Mouse (Mus musculus) lung, embryonic 14.5 days (tissue): ENCODE data around the gene Padi6. TPM values are rescaled to one million over a fixed set of nuclear protein-coding genes. Genes with fewer than 3 reads are reported as not detected.

Source experiments
- ATAC-seq: fragments of 200-750 bp; cut with Nextera tagmentation; 2 replicates; pipeline ENCODE4 v1.8.0; 2017; ENCODE audit warnings: mild to moderate bottlenecking, moderate TSS enrichment, moderate library complexity; ENCODE audit not compliant: insufficient read depth
- DNase-seq: peaks from one replicate; pipeline ENCODE4 v3.0.0-alpha.2; 2015
- H3K27ac ChIP-seq: fragments of 300-500 bp; sonication (generic); 2 replicates; pipeline ENCODE4 v1.5.1; 2014; ENCODE audit warnings: low read depth, mild to moderate bottlenecking, moderate library complexity
- H3K27me3 ChIP-seq: fragments of 300-500 bp; sonication (generic); 2 replicates; pipeline ENCODE4 v1.6.1; 2014; ENCODE audit warnings: low read length, control low read depth; ENCODE audit not compliant: insufficient read depth
- H3K36me3 ChIP-seq: fragments of 300-500 bp; sonication (generic); 2 replicates; pipeline ENCODE4 v1.6.1; 2014; ENCODE audit warnings: control low read depth; ENCODE audit not compliant: insufficient read depth
- H3K4me1 ChIP-seq: fragments of 300-500 bp; sonication (generic); 2 replicates; pipeline ENCODE4 v1.6.1; 2014; ENCODE audit warnings: antibody characterized with exemption, control low read depth; ENCODE audit not compliant: insufficient read depth
- H3K4me2 ChIP-seq: fragments of 300-500 bp; sonication (generic); 2 replicates; pipeline ENCODE4 v1.6.1; 2014; ENCODE audit warnings: mild to moderate bottlenecking
- H3K4me3 ChIP-seq: fragments of 300-500 bp; sonication (generic); 2 replicates; pipeline ENCODE4 v1.5.1; 2014; ENCODE audit warnings: low read depth, low read length
- H3K9ac ChIP-seq: fragments of 300-500 bp; sonication (generic); 2 replicates; pipeline ENCODE4 v1.6.1; 2014
- H3K9me3 ChIP-seq: fragments of 300-500 bp; sonication (generic); 2 replicates; pipeline ENCODE4 v1.6.1; 2016; ENCODE audit warnings: low read depth, low read length, control low read depth
- CTCF ChIP-seq: IDR thresholded peaks from 2 replicates; pipeline ENCODE4 v1.5.1; 2016; ENCODE audit warnings: antibody characterized with exemption, low read depth
- WGBS: fragments of 180-500 bp; shearing (Covaris S2); extraction: QIAGEN DNeasy Blood & Tissue Kit; methylation state at CpG from one replicate; pipeline ENCODE4 v1.1.7; 2014; 5-methylcytosine and 5-hydroxymethylcytosine counted together
- polyA plus RNA-seq: library from polyadenylated mRNA; unstranded; fragments of >200 nt; fragmentation: Nextera tagmentation; extraction: Ambion mirVana; gene quantifications from 2 replicates; pipeline ENCODE4 v1.2.1, GENCODE M21; 2014

Gene Padi6
- polyA plus RNA-seq, 1 experiment from 2014 or later: not detected

DNA sequence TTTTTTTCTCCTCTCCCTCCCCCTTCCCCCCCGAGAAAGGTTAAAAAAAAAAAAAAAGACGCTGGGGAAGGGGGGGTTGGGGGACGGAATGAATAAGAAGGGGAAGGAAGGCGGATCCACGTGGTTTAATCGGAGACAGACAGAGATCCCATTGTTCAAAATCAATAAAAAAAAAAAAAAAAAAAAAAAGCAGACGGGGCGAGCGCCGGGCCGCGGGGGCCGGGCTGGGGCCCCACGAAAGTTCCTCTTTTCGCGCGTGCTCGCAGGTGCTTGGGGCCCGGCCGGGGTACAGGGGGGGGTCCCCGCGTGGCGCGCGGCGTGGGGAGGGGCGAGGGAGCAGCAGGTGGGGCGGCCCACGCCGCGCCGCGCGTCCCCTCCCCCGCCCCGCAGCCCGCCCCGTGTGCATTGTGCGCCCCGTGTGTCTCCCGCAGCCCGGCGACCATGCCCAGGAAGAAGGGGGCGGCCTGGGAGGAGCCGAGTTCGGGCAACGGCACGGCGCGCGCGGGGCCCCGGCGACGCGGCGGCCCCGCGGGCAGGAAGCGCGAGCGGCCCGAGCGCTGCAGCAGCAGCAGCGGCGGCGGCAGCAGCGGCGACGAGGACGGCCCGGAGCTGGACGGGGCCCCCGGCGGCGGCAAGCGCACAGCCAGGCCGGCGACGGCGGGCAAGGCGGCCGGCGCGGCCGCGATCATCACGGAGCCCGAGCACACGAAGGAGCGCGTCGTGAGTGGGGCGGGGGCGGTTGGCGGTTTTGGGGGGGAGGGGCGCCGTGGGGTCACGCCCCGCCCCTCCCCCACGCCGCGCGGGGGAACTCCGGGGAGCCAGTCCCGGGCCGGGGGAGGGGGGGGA lies 40.5 kb downstream of the Padi6 start:
- H3K36me3 ChIP-seq: peaks cover 25% of the 10 kb centered on the region
- no peaks in the 10 kb centered on the region for H3K9me3 ChIP-seq
- peak; percentile 58 for DNase-seq
- WGBS: under 1% methylated on average over 89 of the region's 107 CpGs
- peak overlapping the region; percentile 94 for H3K9ac ChIP-seq
- peak overlapping the region; percentile 92 for H3K4me2 ChIP-seq
- peak; percentile 12 for ATAC-seq
- no peak for TF ChIP-seq CTCF
- H3K27ac ChIP-seq: peak overlapping the region; percentile 99
- 0 out of 2 replicates have a peak, but pooled peaks cover 5% of the 10 kb centered on the region for H3K27me3 ChIP-seq
- 0 out of 2 replicates have a peak, but pooled peaks cover 11% of the 10 kb centered on the region for H3K4me1 ChIP-seq
- H3K4me3 ChIP-seq: peak overlapping the region; percentile 92

DNA sequence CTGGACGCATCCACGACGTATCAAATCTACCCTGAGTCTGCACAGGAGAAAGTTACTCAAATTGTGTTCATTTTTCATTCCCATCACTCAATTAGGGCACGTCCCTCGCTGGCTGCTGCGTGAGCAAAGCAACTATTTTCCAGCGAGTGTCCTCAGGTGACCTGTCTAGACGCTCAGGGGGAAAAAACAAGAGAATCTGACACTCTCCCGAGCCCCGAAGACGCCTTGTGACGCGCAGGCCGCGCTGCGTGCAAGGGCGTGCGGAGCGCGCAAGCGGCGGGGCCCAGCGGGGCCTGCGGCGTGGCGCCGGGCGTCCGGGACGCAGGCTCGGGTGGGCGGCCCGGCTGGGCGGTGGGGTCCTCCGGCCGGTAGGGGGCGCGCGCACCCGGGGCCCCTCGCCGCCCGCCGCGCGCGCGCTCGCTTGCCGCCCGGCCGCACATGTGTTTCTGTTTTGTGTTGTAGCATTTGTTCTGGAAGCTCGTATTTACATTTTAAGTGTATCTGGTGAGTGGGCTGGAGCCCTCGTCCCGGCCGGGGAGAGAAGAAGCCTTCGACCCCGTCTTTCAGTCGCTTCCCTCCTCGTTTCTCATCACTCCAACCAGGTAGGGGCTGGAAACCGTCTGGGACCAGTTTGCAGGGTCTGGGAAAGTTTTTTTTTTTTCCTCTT lies 41.3 kb downstream of the Padi6 start:
- 0 out of 2 replicates have a peak, but pooled peaks cover 11% of the 10 kb centered on the region for H3K4me1 ChIP-seq
- DNase-seq (peak; percentile 89), ATAC-seq (peak; percentile 73)
- under 1% methylated on average over 48 of the region's 61 CpGs for WGBS
- H3K36me3 ChIP-seq: peaks cover 17% of the 10 kb centered on the region
- peak overlapping the region; percentile 99 for H3K27ac ChIP-seq
- peak overlapping the region; percentile 92 for H3K4me3 ChIP-seq
- H3K9ac ChIP-seq: peak overlapping the region; percentile 94
- H3K27me3 ChIP-seq: 0 out of 2 replicates have a peak, but pooled peaks cover 5% of the 10 kb centered on the region
- TF ChIP-seq CTCF: no peak
- peak overlapping the region; percentile 92 for H3K4me2 ChIP-seq
- H3K9me3 ChIP-seq: no peaks in the 10 kb centered on the region

DNA sequence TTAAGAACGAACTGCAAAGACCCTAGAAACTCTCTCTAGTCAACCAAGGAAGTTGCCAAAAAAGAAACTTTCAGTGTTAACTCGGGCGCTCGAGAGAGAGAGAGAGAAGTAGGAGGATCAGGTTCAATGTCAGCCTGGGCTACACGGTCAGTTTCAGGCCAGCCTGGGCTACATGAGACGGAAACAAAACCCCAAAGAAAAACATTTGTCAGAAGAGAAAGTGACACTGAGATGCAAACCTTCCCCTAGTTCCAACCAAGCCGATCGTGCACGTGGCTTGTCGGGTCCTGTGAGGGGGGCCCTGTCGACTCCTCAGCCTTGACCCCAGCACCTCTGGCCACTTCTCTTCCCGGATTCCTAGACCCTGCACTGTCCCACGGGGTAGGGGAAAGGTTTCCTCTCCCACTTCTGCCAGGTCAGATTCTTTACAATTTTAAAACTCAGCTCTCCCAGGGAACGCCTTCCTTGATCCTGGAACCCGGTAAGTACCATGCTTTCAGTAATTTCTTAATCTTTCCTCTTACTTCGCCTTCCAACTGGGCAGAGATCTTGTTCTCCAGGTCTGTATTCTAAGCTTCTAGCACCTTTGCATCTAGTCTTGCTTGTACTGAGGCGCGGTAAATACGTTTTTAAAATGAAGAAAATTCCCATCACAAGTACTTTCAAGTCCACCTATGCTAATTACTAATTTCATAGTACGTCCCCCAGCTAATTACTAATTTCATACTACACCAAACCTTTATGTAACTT lies 42.0 kb downstream of the Padi6 start, which contains the start of gene Rcc2:
TSS of gene Rcc2 (plus strand) at position 273 of the 750 bp plus-strand sequence.
- ATAC-seq: no peak

DNA sequence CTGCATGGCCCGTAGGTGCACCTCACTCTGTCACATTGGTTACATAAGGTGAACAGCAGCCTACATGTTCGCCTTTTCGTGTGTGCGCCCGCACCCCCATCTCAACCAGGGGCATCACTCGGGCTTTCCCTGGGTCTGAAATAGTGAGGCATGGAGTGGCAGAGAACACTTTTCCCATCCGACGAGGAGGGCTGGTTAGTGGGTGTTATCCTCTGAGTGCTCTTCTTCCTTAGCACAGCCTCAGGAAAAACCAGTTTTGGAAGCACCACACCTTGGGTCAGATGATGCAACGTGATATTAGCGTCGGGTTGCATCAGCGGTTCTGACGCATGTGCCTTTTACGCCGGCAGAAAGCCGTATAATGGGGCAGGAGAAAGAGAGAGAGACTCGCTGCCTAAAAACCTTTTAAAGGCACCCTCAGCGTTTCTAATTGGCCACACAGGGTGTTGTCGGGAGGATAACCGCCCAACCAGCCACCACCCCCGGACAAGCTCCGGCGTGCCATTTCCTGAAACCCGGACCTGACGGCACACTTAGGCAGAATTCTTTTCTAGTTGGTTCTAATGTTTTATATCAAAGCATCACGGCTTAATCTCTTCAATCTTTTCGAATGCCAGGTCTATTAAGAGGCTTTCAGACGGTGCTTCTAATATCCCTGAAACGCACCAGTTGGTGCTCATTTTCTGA lies 42.9 kb downstream of the Padi6 start:
- Histone ChIP-seq H3K36me3 (peaks cover 1% of the 10 kb centered on the region; the same call in 1 of the 2 replicates), H3K9me3 (no peaks in the 10 kb centered on the region), H3K4me1 (0 out of 2 replicates have a peak, but pooled peaks cover 11% of the 10 kb centered on the region), H3K4me3 (peak overlapping the region; percentile 92), H3K9ac (peak overlapping the region; percentile 94), H3K27me3 (0 out of 2 replicates have a peak, but pooled peaks cover 5% of the 10 kb centered on the region), H3K27ac (no peak overlapping the region), H3K4me2 (peak overlapping the region; percentile 92)
- whole genome bisulfite sequencing: 3% methylated on average over 29 of the region's 29 CpGs
- peak; percentile 76 for DNase-seq
- TF ChIP-seq CTCF: no peak
- ATAC-seq: no peak

More for the DNA sequence above, 42.0 kb downstream of the Padi6 start, which contains the start of gene Rcc2:
- no peak for DNase-seq
- peak within 1 kb of the TSS; percentile 94 for H3K9ac ChIP-seq
- H3K27me3 ChIP-seq: 0 out of 2 replicates have a peak, but pooled peaks cover 5% of the 10 kb centered on the region
- H3K4me3 ChIP-seq: peak within 1 kb of the TSS; percentile 92
- no peaks in the 10 kb centered on the region for H3K9me3 ChIP-seq
- H3K4me1 ChIP-seq: 0 out of 2 replicates have a peak, but pooled peaks cover 11% of the 10 kb centered on the region
- no peak for TF ChIP-seq CTCF
- peaks cover 10% of the 10 kb centered on the region; the same call in 1 of the 2 replicates for H3K36me3 ChIP-seq
- H3K4me2 ChIP-seq: peak within 1 kb of the TSS; percentile 92
- H3K27ac ChIP-seq: peak within 1 kb of the TSS; percentile 99
- WGBS: 6% methylated on average over 20 of the region's 20 CpGs

DNA sequence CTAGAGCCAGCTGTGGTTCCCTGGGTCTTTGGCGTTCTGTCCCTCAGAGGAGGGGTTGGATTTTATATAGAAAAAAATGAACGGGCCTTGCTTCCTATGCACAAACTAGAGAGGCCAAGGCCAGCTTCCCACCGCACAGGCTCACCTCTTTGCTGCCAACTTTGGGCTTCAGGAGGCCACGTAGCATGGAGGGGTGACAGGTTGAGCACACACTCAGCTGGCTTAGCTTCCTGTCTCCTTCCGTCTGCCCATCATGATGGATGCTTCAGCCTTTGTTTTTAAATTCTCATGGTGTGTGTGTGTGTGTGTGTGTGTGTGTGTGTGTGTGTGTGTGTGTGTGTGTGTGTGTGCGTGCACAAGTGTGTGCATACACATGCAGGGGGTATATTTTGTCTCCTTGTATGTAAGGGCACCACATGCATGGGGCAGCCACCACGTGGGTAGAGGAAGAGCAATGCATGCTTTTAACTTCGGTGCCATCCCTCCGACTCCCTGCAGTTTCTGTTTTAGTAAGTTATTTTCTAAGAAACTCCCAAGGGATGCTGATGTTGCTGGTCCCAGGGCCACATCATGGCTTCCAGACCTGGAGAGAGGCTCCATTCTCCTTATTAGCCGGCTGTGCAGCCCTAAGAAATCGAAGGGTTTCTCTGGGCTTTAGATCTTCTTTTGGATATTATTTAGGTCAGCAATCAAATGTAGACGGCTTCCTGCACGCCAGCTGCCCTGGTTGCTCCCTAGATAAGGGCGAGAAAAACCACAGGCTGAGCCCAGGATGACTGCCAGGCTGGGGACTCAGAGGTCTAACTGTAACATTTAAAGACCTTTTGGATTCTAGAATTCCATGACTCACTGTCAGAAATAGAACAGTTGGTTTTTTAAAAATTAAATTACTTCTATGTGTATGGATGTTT lies 46.5 kb downstream of the Padi6 start:
- Histone ChIP-seq H3K9me3 (no peaks in the 10 kb centered on the region), H3K4me3 (no peak overlapping the region), H3K27ac (no peak overlapping the region), H3K4me1 (0 out of 2 replicates have a peak, but pooled peaks cover 8% of the 10 kb centered on the region), H3K27me3 (0 out of 2 replicates have a peak, but pooled peaks cover 5% of the 10 kb centered on the region), H3K9ac (no peak overlapping the region), H3K4me2 (no peak overlapping the region), H3K36me3 (no peaks in the 10 kb centered on the region)
- TF ChIP-seq CTCF: no peak
- DNase-seq (no peak), ATAC-seq (no peak)
- WGBS: 61% methylated on average over 14 of the region's 14 CpGs
